Mouse (Mus musculus): ENCODE results near the gene Strn3. TPM values are rescaled to one million over a fixed set of nuclear protein-coding genes. Genes with fewer than 3 reads are reported as not detected.

Gene Strn3
- total RNA-seq (2023) = 10 to 100 TPM; 54.6 to 55.6 TPM

DNA sequence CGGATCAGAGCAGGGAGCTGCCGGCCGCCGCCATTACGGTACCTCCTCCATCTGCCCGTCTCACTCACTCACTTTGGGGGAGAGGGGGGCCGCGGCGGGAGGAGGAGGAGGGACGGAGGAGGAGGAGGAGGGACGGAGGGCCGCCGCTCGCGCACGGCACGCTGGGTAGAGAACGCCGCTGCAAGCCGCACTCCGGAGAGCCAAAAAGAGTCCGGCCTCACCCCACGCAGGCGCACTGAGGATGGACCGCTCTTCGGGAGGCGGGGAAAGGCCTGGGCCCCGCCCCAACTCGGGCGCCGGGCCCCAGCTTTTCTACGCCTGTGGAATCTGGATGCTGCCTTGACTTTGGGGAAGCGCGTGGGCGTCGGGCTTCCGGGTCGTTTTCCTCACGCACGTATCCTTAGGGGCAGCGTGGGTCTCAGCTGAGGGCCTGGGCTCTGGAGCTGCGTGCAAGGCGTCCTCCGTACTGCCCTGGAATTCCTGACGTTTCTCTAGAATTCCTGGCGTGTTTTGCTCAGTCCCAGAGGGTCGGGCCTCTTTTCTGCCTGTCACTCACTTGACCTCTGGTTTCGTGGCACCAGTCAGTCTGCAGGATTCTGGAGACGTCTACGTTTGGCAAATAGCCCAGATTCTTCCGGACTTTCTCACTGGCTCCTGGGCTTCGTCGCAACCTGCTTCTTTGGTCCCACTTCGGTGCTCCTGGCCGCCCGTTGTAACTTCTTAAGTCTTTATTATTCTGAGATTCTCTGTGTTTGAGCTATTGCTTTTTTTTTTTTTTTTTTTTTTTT lies at the start of gene Strn3:
Gene Strn3, minus strand, starts transcription at position 53 of the 788 bp plus-strand sequence.

DNA sequence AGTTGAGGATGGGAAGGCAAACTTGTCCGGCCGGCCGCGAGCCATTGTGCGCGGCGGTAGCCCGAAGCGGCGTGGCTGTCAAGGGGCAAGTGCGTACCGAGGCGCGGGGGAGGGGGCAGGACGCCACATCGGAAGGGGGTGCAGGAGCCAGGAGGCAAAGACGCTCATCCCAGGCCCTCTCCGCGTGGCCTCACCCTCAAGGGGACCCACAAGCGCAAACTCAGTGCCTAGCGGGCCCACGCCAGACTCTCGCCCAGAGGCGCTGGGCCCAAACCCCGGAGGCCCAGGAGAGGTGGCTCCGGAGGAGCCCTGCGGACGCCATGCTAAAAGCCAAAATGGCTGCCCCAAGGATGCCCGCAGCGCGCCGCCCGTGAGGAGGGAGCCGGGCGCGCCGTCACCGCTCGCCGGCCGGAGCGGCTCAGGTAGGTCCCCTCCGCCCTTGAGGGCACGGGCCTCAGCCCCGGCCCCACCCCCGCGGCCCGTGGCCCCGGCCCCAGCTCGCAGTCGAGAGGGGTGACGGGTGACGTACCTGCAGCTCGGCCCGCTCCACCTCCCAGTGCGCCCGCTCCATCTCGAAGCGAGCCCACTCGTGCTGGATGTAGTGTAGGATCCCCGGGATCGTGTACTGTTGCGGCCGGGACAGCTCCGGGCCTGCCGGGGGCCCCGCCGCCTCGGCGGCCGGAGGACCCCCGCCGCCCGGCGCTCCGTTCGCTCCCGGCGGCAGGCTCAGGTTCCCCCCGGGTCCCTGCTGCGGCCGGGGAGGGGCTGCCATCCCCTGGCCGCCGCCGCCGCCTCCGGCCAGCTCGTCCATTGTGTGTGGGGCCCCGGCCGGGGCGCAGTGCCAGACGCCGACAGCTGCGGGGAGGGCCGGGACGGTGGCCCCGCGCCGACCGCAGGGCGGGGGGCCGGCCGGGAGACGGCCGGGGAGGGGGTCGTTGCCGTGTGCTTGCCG lies 528 bp downstream of the Strn3 start, which contains the start of gene Ap4s1:
Gene Ap4s1, plus strand, starts transcription at position 141 of the 952 bp plus-strand sequence.

DNA sequence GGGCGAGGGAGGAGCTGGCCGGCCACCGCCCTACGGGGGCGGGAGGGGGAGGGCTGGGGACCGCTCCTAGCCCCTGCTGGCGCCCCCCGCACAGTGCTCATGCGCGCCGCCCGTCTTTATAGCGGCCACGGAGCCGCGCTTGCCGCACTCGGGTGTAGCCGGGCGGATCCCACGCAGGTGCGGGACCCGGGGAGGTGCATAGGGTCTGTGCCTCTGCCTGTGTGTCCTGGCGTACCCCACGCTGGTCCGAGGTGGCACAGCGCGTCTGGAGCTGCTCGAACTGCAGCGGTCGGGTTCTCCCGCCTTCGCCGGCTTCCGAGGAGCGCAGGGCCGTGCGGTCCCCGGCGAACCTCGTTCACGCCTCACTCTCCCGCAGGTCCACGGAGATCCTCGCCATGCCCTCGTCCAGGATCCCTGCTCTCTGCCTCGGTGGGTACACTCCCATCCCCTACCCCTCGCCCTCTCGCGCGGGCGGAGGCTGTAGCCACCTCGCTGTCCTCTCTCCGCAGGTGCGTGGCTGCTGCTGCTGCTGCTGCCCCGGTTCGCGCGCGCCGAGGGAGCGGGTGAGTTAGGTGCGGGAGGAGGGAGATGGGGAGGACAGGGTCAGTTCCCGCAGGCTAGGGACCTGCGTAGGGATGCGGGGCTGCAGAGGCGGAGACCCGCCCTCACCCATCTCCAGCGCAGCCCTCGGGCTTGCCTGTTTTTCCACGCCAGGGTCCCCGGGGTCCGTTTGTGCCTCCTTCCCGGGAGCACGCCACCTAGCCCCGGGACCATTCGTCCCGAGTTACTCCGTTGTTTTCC lies 98.3 kb downstream of the Strn3 start, which contains the start of gene Coch:
Gene Coch, plus strand, starts transcription at position 113 of the 801 bp plus-strand sequence.

Other genes starting within 250 kb of the Strn3 start
- not detected for gene Coch, start 98.6 kb downstream of the Strn3 start, total RNA-seq (2023)
- gene Ap4s1, start 864 bp downstream of the Strn3 start, total RNA-seq (2023) = 10 to 100 TPM; 20.3 to 21.2 TPM
- gene Hectd1, start 137.6 kb upstream of the Strn3 start, total RNA-seq (2023) = 100 to 1,000 TPM; 122 to 129 TPM